In genomic region chr11:33103291-33103943, GRCm38 (mm10) we compare ENCODE assay signal across 17 mouse cellular contexts. TPM values are rescaled to one million over a fixed set of nuclear protein-coding genes. Genes with fewer than 3 reads are reported as not detected.
A peak's percentile ranks its signal among the peaks of the same experiment; 100 is the strongest.
DNase-seq lines count a peak whose midpoint lies in the region; ATAC-seq and TF ChIP-seq lines count a peak whose summit lies in the region.
"Had no signal": no experiment of that assay in that cellular context is flagged by ENCODE, and none has a peak within 500 bp of the region (broad histone marks: within the 10 kb centered on the region; RNA-seq: fewer than 3 reads in every experiment).

No protein-coding gene starts in this region.

- ATAC-seq in kidney, embryonic 16.5 days (ENCODE audit: low FRiP score, low TSS enrichment) = no peak
- no peak for ATAC-seq in midbrain, embryonic 14.5 days (ENCODE audit: low FRiP score, low TSS enrichment)
- ATAC-seq: hindbrain, postnatal 0 days had no signal

- DNase-seq in kidney, postnatal 4 days = peak; percentile 35 to 53
- DNase-seq in lung, postnatal 36 days = peak; percentile 28
- DNase-seq in lung, postnatal 14 days = no peak
- DNase-seq in adipocyte (ENCODE audit: low spot score) = peak; percentile 48
- DNase-seq in midbrain, embryonic 14.5 days = no peak
- DNase-seq: B cell, adult 2 months; gastrocnemius, postnatal 14 days; heart, adult 2 months; kidney, adult 2 months; layer of hippocampus, postnatal 36 days; retina, postnatal 1 day had no signal

- H3K4me1 ChIP-seq in kidney, embryonic 16.5 days (ENCODE audit: insufficient read depth, low read length) = 0 out of 2 replicates have a peak, but pooled peaks cover 3% of the 10 kb centered on the region
- H3K4me1 ChIP-seq in midbrain, embryonic 14.5 days (ENCODE audit: control insufficient read depth, insufficient read depth, low read length) = peaks cover 11% of the 10 kb centered on the region; the same call in 1 of the 2 replicates
- H3K4me1 ChIP-seq: liver, embryonic 15.5 days had no signal

- no peaks in the 10 kb centered on the region for H3K79me2 ChIP-seq in myocyte (ENCODE audit: control insufficient read depth, insufficient read depth)

- 77% methylated on average over 13 of the region's 13 CpGs for WGBS in kidney, embryonic 16.5 days
- WGBS in midbrain, embryonic 14.5 days = 90% methylated on average over 13 of the region's 13 CpGs

- H3K9ac ChIP-seq in kidney, embryonic 16.5 days (replicated peaks; ENCODE audit: low read length) = no peak overlapping the region
- no peak overlapping the region for H3K9ac ChIP-seq in midbrain, embryonic 14.5 days (replicated peaks; ENCODE audit: low read length)
- H3K9ac ChIP-seq: heart, embryonic 15.5 days; liver, embryonic 15.5 days; neural tube, embryonic 13.5 days had no signal

- no peaks in the 10 kb centered on the region for H3K27me3 ChIP-seq in kidney, embryonic 16.5 days (ENCODE audit: insufficient read depth, low read length)
- peaks cover 4% of the 10 kb centered on the region for H3K27me3 ChIP-seq in myocyte (ENCODE audit: control insufficient read depth, insufficient read depth, insufficient read length)
- no peaks in the 10 kb centered on the region for H3K27me3 ChIP-seq in midbrain, embryonic 14.5 days (ENCODE audit: control insufficient read depth, insufficient read depth, low read length)
- H3K27me3 ChIP-seq: liver, embryonic 15.5 days had no signal

- TF ChIP-seq POLR2A in myocyte (IDR thresholded peaks at IDR 0.05; ENCODE audit: insufficient read length, low read depth) = no peak

- H3ac ChIP-seq in myocyte (ENCODE audit: control insufficient read depth, insufficient read length) = no peak overlapping the region

- H3K27ac ChIP-seq in kidney, embryonic 16.5 days (ENCODE audit: low read length) = no peak overlapping the region
- H3K27ac ChIP-seq in midbrain, embryonic 14.5 days (replicated peaks; ENCODE audit: low read depth, low read length) = no peak overlapping the region
- H3K27ac ChIP-seq: heart, adult 2 months; heart, embryonic 15.5 days; hindbrain, postnatal 0 days; liver, embryonic 15.5 days; neural tube, embryonic 13.5 days had no signal

- H3K36me3 ChIP-seq in kidney, embryonic 16.5 days (ENCODE audit: insufficient read depth, low read length) = no peaks in the 10 kb centered on the region
- no peaks in the 10 kb centered on the region for H3K36me3 ChIP-seq in myocyte (ENCODE audit: control insufficient read depth, insufficient read depth)
- H3K36me3 ChIP-seq in midbrain, embryonic 14.5 days (ENCODE audit: control insufficient read depth, insufficient read depth, low read length) = no peaks in the 10 kb centered on the region
- H3K36me3 ChIP-seq: heart, embryonic 15.5 days; liver, embryonic 15.5 days; neural tube, embryonic 13.5 days had no signal

- H3K4me2 ChIP-seq in kidney, embryonic 16.5 days (replicated peaks; ENCODE audit: low read depth, low read length) = no peak overlapping the region
- peak overlapping the region; percentile 30 for H3K4me2 ChIP-seq in myocyte (ENCODE audit: low read depth)
- H3K4me2 ChIP-seq in midbrain, embryonic 14.5 days (ENCODE audit: low read length) = no peak overlapping the region
- H3K4me2 ChIP-seq: heart, embryonic 15.5 days; liver, embryonic 15.5 days; neural tube, embryonic 13.5 days had no signal

- no peaks in the 10 kb centered on the region for H3K9me3 ChIP-seq in kidney, embryonic 16.5 days (ENCODE audit: low read length)
- H3K9me3 ChIP-seq in midbrain, embryonic 14.5 days (ENCODE audit: control insufficient read depth, low read length) = no peaks in the 10 kb centered on the region
- H3K9me3 ChIP-seq: heart, embryonic 15.5 days; liver, embryonic 15.5 days; neural tube, embryonic 13.5 days had no signal

- no peak overlapping the region for H3K4me3 ChIP-seq in kidney, embryonic 16.5 days (ENCODE audit: low read length)
- H3K4me3 ChIP-seq in myocyte = no peak overlapping the region
- no peak overlapping the region for H3K4me3 ChIP-seq in midbrain, embryonic 14.5 days (replicated peaks; ENCODE audit: low read depth, low read length)
- H3K4me3 ChIP-seq: heart, adult 2 months; heart, embryonic 15.5 days; liver, embryonic 15.5 days; neural tube, embryonic 13.5 days had no signal

TF ChIP-seq in myocyte, 11 proteins besides CTCF, POLR2A, EP300 and RAD21:
- TF ChIP-seq POLR2AphosphoS2 (IDR thresholded peaks at IDR 0.05; ENCODE audit: insufficient read length, low read depth) = no peak
- no peak for TF ChIP-seq MAX (IDR thresholded peaks at IDR 0.05; ENCODE audit: low read depth)
- no peak for TF ChIP-seq CEBPB (IDR thresholded peaks at IDR 0.05; ENCODE audit: insufficient read depth, poor library complexity, severe bottlenecking)
- no peak for TF ChIP-seq TCF12 (IDR thresholded peaks at IDR 0.05; ENCODE audit: insufficient read depth, poor library complexity, severe bottlenecking)
- no peak for TF ChIP-seq E2F4 (IDR thresholded peaks at IDR 0.05; ENCODE audit: insufficient read depth)
- no peak for TF ChIP-seq USF1 (IDR thresholded peaks at IDR 0.05; ENCODE audit: low read depth)
- no peak for TF ChIP-seq MYOD1 (IDR thresholded peaks at IDR 0.05; ENCODE audit: control insufficient read depth in 1 of 3, insufficient read length in 2 of 3, low read depth in 2 of 3)
- no peak for TF ChIP-seq TCF3 (IDR thresholded peaks at IDR 0.05; ENCODE audit: insufficient read length, low read depth)
- no peak for TF ChIP-seq MYOG (IDR thresholded peaks at IDR 0.05; ENCODE audit: control insufficient read depth in 1 of 3, insufficient read depth in 1 of 3, insufficient read length in 2 of 3, low read depth in 2 of 3)

RNA-seq across cellular contexts. Expression of gene Fgf18, which starts 43.8 kb away (rescaled TPM):
- 1.7 and 2.1 TPM in 2 replicates for polyA plus RNA-seq in kidney, embryonic 16.5 days (2015; fragmentation: Nextera tagmentation; extraction: Ambion mirVana)
- polyA plus RNA-seq in myocyte (2012; fragmentation: generic; extraction: Trizol) = 0.07 TPM
- 4.7 and 5.5 TPM in 2 replicates for polyA plus RNA-seq in midbrain, embryonic 14.5 days (2014; fragmentation: Nextera tagmentation; extraction: Ambion mirVana)

RNA-seq across cellular contexts. Expression of gene Npm1, which starts 59.6 kb away (rescaled TPM):
- 999 and 1,010 TPM in 2 replicates for polyA plus RNA-seq in kidney, embryonic 16.5 days (2015; fragmentation: Nextera tagmentation; extraction: Ambion mirVana)
- 244 TPM for polyA plus RNA-seq in myocyte (2012; fragmentation: generic; extraction: Trizol)
- polyA plus RNA-seq in midbrain, embryonic 14.5 days (2014; fragmentation: Nextera tagmentation; extraction: Ambion mirVana) = 485 and 506 TPM in 2 replicates

Comparison
In these comparisons a context has a peak if more than half of its experiments do, and no peak if none do; other contexts are left out.
1. DNase-seq: peak in kidney, postnatal 4 days (2 of 2), lung, postnatal 36 days (single experiment) and adipocyte (single experiment); none in lung, postnatal 14 days (single experiment) and midbrain, embryonic 14.5 days (single experiment).